Mouse (Mus musculus): ENCODE data around the gene Tsnaxip1.

Tsnaxip1 gene

DNA sequence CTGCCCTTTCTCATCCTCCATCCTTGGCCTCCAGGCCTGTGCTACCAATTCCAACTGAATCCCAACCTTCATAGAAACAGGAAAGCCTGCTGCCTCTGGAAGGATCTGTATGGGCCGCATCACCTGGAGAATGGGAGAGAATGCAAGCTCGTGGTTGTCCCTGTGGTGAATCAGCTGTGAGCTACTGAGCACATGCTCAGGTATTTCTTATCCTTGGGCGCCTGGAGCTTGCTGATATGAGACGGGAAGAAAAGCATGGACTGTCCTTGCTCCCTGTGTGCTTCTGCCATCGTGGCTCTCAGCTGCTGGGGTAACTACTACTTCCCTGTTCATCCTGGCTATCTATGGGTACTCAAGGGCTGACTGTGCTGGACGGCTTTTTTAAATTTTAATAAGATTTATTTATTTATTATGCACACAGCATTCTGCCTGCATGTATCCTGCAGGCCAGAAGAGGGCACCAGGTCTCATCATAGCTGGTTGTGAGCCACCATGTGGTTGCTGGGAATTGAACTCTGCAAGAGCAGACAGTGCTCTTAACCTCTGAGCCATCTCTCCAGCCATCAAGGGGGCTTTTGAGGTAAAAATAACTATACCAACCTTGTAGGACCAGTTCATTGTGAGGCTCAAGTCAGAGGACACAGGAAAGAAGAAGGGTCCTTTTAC lies 39.0 kb downstream of the Tsnaxip1 start:
- no peak for DNase-seq

DNA sequence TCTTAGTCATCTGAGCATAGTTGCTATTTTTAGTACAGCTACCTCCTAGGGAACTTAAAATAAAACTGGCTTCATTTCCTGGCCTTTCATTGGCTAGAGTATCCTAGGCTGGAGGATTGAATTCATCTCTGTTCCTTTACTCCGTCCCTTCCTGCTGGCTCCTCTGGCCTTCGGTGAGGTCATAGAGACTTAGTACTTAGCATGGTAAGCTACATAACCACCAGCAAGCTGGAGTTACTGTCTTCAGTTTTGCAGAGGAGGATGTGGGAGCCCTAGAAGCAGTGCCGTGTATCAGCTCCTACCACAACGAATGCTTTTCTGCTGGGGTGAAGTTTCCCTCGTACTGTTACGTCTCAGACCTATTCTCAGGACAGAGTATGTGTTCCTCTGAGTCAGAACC lies 46.8 kb downstream of the Tsnaxip1 start:
- no peak for DNase-seq

DNA sequence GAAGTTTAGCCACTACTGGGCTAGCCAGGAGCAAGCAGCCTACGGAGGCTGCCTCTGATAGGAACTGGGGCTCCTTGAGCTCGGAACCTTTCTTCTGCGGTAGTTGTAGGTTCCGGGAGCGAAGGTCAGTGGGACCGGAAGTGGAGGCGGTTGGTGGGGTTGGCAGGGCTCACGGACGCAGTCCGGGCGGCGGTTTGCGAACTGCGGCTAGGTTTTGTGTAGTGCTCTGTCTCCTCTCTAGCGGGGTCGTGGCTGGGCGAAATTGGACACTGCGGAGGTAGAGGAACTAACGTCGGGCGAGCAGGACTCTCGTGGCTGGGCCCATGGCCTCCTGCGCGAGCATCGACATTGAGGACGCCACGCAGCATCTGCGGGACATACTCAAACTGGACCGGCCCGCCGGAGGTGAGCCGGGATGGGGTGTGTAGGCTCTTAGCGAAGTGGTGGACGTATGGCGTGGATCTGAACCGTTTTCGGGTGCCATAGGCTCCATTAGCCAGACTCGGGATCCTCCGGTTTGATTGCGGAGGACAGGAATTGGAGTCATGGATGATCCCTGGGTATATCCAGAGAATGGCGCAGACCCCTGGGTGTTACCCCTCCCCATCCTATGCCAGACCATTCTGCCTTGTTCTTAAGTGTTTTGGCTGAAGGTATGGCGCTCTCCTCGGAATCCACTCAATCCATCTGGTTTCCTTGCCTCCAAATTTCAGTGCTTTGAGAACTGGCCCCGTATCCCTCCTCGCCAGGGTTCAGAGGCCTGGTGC lies 53.4 kb downstream of the Tsnaxip1 start, which contains the start of gene Edc4:
Gene Edc4 (plus strand): TSS at position 128 of the 767 bp plus-strand sequence.
- DNase-seq: peak; percentile 84

DNA sequence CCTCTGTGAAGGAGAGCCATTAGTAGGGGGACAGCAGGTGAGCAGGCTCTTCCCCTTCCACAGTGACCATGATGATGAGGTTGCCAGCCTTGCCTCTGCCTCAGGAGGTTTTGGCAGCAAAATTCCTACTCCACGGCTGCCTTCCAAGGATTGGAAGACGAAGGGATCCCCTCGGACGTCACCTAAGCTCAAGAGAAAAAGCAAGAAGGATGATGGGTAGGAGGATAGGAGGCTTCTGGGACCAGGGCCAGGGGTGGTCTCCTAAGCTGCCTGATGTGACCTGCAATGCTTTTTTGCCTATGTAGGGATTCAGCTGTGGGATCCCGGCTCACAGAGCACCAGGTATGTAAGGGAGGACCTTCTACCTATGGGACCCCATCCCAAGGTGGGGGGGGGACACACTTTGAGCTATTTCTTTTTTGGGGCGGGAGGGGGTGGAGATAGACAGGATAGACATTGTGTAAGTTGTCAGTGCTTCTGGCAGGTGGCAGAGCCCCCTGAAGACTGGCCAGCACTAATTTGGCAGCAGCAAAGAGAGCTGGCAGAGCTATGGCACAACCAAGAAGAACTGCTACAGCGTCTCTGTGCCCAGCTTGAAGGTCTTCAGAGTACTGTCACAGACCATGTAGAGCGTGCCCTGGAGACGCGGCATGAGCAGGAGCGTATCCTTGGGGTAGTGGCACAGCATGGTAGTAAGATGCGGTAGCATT lies 62.4 kb downstream of the Tsnaxip1 start:
- no peak for DNase-seq

DNA sequence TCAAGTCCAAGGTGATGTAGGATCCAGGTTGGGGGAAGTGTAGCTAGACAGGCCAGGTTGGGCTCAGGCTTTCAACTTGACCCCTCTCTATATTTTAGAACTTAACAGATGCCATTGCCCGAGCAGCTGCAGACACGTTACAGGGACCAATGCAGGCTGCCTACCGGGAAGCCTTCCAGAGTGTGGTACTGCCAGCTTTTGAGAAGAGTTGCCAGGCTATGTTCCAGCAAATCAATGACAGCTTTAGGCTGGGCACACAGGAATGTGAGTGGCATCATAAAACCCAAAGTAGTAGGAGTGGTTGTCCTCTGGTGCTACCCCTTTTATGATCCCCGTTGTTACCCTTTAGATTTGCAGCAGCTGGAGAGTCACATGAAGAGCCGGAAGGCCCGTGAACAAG lies 63.3 kb downstream of the Tsnaxip1 start:
- no peak for DNase-seq

DNA sequence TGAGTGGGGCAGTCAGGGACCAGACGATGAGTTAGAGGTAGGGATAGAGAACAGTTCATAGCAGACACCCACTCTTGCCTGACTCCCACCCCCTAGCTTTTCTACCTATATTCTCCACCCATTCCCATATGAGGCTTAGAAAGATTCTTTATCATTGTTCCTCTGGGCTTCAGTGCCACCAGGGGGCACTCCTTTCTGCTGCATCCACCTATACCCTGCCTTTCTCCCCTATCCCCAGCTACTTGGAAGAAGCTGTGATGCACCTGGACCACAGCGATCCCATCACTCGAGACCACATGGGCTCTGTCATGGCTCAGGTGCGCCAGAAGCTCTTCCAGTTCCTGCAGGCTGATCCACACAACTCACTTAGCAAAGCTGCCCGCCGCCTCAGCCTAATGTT lies 64.9 kb downstream of the Tsnaxip1 start:
- DNase-seq: peak; percentile 29

DNA sequence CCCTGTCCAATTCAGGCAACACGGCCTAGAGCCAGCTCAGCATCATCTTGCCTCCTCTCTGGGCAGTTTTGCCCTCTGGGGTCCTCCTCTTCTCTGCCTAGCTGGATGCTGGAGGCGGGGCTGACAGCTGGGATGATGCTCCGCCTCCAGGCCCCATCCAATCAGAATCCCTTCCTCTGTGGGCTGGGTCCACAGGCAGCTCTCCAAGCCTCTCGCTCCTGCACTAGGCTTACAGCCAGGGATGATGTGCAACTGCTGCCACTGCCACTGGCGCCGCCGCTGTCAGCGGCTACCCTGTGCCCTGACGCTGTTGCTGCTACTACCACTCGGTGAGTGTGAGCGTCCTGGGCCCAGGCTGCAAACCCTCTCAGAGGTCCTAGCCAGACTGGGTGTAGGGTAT lies 65.8 kb downstream of the Tsnaxip1 start, which contains the start of gene Nrn1l:
Gene Nrn1l (plus strand): TSS at position 229 of the 400 bp plus-strand sequence.
- peak; percentile 66 for DNase-seq

All from right cerebral cortex, postnatal 4 days (tissue).